Mouse (Mus musculus): ENCODE measurements around the gene Tapbp.

The Tapbp gene

DNA sequence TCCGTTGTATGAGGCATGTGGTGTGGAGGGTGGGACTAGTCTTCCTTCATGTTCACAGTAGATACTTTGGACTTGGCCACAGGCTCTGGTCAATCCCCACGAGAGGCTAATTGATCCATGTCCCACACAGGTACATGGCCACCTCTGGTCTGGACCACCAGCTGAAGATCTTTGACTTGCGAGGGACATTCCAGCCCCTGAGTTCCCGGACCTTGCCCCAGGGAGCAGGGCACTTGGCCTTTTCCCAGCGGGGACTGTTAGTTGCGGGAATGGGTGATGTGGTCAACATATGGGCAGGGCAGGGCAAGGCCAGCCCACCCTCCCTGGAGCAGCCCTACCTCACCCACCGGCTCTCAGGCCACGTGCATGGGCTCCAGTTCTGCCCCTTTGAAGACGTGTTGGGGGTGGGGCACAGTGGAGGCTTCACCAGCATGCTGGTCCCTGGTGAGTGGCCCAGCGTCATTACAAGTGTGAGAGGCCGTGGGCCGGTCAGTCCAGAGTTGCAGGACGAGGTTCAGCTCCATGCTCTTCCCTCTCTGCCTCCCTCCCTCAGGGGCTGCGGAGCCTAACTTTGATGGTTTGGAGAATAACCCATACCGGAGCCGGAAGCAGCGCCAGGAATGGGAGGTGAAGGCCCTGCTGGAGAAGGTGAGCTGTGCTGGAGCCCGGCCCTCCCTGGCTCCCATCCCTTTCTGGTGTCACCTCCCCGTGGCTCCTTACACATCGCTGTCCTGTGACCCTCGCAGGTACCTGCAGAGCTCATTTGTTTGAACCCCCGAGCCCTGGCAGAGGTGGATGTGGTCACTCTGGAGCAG is 32.6 kb downstream of the Tapbp start:
- peak in 1 of 2 experiments; percentile 46 for DNase-seq

DNA sequence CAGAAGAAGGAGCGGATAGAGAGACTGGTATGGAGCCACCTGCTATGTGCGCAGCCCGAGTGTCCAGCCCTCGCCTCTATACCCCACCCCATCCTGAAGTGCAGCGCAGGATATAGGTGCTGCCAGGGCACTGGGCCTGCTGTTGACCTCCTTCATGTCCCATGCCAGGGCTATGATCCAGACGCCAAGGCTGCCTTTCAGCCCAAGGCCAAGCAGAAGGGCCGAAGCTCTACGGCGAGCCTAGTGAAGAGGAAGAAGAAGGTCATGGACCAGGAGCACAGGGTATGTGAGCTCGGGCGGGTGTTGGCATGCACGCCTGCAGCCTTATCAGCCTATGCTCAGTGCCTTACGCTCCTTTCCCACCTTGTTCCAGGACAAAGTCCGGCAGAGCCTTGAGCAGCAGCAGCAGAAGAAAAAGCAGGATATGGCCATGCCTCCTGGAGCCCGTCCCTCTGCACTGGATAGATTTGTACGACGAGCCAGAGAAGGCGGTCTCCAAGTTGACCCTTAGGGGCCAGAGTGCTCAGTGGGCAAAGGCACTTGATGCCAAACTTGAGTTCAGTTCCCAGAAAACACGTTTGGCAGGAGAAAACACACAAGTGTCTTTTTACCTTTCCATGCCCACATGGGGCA is 33.3 kb downstream of the Tapbp start:
- peak in 1 of 2 experiments; percentile 38 for DNase-seq

DNA sequence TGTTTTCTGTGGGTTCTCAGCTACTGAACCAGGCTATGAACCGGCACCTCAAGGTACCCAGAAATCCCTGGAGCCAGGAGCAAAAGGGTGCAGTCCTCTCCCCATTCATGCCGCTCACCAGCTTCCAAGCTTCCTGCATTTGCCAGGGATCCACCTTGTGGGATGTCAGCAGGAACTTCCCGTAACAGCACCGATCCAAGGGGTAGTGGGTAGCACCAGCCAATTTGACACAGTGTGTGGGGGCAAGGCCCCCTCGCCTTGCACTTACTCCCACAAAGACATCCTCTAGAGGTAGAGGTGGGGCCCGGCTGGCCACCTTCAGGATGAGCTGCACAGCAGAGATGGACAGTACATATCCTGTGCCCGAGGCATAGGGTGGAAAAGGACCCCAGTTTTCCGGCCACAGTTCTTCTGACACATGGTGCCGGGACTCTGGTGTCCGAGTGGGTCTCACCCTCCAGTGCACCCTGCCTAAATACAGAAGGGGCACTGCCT is 34.5 kb downstream of the Tapbp start:
- DNase-seq, result peak in 1 of 2 experiments; percentile 40

DNA sequence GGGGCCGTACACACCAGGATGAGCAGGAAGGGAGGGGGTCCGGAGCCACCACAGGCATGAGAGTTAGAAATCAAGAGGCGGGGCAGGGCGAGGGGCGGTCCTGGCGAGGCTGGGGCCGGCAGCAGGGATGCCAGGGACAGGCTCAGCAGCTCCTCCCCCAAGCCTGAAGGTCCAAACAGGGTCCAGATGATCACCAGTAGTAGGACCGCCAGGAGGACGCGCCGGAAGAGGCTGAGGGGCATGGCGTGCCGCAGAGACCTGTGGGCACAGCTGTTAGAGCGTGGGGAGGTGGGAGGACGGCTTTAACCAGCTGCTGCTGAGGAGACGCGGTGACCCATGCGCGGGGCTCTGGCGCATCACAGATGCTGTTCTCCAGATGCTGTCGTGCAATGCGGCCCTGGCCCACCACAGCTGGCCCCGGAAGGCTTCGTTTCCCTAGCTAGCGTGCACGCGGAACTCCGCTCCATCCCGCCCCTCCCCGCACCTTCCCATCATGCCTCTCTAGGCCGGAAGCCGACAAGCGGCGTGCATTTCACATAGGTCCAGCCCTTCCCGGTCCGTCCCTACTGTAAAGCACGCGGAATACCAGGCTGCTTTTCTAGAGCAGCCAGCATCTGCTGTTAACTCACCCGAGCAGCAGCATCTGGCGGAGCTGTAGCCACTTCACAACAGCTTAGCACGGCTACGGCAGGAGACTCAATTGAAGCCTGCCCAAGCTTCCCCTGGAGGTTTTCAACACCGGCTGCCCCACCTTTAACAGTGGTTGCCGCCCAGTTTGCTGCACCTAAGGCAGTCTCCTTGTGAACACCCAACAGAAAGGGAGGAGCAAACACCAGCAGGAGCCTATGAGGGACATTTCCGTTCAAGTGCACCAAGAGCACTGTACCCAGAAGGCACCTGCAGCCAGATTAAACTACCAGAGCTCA is 35.6 kb downstream of the Tapbp start, which contains the start of gene B3galt4:
B3galt4 (minus strand) TSS at position 468 of the 926 bp plus-strand sequence.
- peak; percentile 87 to 90 for DNase-seq

GRCm38 (mm10) chr17:33952015-33952414 is 36.3 kb downstream of the Tapbp start:
- peak in 1 of 2 experiments; percentile 31 for DNase-seq

GRCm38 (mm10) chr17:33952879-33953278 is 37.2 kb downstream of the Tapbp start:
- no peak for DNase-seq

- DNase-seq, result no peak
Observed at GRCm38 (mm10) chr17:33953310-33953709, 37.6 kb downstream of the Tapbp start.

DNA sequence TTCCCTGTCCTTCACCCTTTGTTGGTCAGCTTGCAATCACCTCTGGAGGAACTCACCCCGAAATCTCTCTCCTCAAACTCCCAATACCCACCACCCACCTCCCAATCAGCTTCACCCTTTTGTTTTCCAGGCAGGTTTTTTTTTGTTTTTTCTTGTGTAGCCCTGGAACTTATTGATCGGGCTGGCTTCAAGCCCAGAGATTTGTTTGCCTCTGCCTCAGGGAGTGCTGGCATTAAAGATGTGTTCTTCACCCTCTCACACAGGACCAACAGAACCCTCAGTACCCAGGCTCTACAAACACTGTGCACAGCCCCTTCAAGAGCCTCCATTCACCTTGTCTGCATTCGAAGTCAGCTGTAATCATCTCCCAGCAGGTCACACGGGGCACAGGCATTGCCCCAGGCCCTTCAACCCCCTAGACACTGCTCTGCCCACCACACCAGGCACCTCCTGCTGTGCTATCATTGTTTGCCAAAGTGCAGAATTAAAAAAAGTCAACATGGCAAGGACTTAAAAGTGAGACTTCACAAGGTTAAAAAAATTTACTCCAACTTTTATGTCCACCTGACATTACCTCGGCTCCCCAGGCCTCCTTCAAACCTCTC is 38.4 kb downstream of the Tapbp start:
- no peak for DNase-seq

GRCm38 (mm10) chr17:33954646-33955554 is 39.2 kb downstream of the Tapbp start:
- peak; percentile 19 to 32 for DNase-seq

- peak; percentile 96 for DNase-seq
Observed at GRCm38 (mm10) chr17:33955555-33956214, 40.0 kb downstream of the Tapbp start, which contains the start of the genes Vps52 and Rps18. TSS of gene Vps52 (plus strand) at chr17:33955812. TSS of gene Rps18 (minus strand) at chr17:33956001.

DNA sequence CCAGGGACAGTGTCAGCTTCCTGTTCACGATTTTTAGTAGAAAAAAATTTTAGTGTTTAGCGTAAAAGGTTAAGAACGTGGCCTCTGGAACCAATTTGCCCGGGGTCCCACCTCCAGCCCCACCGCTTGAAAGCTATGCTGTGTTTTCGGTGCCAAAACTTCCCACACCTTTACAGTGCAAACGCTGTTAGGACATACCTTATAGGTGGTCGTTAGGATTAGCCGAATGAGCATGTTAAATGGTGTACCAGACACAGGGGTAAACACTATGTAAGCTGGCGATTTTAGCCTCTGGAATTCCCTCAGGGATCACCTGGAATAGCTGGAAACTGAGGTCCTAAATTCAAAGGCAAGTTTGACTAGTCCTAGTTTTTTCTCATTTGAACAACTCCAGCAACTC is 40.6 kb downstream of the Tapbp start:
- no peak for DNase-seq

DNA sequence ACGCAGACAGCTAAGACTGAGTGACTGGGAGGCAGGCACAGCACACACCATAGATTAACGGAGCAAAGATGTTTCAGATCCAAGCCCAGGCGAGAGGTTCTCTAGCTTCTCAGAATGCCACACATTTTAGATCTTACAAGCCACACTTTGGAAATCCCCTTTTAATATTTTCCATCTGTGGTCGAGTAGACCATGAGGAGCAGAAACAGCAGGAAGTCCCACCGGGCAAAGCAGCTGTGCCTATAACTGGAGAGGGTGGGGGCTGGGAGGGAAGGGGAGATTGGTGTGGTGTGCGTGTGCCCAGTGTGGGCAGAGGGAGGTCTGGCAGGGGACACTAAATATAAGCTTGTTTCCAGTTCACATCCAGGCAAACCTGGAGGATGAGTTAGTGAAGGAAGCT is 41.8 kb downstream of the Tapbp start:
- DNase-seq, result no peak

DNA sequence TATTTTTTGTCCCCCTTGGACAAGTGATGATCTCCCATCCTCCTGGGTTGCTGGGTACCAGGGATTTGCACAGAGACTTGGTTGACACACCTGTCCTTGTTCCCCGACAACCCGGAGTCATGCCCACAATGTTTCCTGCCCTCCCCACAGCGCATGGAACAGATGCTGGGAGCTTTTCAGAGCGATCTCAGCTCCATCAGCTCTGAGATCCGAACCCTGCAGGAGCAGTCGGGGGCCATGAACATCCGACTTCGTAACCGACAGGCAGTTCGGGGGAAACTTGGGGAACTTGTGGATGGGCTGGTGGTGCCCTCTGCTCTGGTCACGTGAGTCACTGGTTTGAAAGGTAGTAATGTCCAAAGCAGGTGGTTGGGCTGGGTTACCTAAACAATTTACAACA is 42.8 kb downstream of the Tapbp start:
- peak in 1 of 2 experiments; percentile 36 for DNase-seq

DNA sequence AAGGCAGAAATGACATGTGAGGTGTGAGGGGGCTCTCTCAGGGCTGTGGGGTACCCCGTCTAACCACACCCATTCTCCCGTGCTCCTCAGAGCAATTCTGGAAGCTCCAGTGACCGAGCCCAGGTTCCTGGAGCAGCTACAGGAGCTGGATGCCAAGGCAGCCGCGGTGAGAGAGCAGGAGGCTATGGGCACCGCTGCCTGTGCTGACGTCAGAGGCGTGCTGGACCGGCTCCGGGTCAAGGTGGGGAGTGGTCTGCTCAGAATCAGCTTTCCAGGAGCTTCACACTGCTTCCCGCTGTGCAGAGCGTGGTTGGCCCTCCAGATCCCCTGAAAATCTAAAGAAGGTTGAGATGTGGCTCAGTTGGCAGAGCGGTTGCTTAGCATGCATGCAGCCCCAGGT is 43.4 kb downstream of the Tapbp start:
- peak in 1 of 2 experiments; percentile 45 for DNase-seq

DNA sequence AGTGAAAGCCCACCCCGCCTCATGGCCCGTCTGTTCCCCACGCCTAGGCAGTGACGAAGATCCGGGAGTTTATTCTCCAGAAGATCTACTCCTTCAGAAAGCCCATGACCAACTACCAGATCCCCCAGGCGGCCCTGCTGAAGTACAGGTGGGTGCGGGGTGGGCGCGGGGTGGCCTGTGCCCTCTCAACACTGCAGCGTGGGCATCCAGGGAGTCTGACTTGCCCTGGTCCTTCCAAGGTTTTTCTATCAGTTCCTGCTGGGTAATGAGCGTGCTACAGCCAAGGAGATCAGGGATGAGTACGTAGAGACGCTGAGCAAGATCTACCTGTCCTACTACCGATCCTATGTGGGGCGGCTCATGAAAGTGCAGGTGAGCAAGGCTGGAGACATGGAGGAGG is 44.2 kb downstream of the Tapbp start:
- peak in 1 of 2 experiments; percentile 30 for DNase-seq

DNA sequence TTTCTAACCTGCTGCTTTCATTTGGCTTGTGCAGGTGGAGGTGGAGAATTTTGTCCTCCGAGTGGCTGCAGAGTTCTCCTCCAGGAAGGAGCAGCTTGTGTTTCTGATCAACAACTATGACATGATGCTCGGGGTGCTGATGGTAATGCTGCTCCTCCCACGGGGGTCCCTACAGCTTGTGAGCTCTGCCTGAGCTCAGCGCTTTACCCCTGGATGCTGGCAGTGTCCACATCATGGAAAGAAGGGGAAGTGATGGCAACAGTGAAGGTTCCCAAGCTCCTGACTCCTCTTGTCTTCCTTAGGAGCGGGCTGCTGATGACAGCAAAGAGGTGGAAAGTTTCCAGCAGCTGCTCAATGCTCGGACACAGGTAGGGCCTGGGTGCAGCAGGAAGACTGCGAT is 47.2 kb downstream of the Tapbp start:
- DNase-seq, result no peak

DNA sequence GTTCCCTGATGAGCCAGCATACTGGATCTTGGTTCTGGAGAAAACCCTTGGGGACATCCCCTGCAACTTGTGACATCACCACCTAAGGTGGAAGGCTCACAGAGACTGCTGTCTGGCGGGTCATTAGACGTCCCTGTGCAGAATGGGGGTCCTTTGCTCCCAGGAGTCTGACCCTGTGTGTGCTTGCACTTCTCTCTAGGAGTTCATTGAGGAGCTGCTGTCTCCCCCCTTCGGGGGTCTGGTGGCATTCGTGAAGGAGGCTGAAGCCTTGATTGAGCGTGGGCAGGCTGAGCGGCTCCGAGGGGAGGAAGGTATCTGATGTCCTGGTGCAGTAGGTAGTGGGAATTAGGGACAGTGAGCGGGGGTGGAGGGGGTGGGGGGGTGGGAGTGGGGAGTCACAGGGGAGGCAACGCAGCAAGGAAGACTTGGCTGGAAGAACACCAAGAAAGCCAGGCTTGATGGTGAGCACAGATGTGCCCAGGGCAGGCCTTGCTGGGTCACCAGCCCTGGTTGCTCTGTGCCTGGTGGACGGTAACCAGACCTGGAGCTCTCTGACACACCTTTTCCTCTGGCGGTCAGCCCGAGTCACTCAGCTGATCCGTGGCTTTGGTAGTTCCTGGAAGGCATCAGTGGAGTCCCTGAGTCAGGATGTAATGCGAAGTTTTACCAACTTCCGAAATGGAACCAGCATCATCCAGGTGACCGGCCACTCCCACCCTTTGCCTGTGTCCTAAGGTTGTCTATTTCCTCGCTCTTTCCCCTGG is 49.6 kb downstream of the Tapbp start:
- DNase-seq, result no peak

DNA sequence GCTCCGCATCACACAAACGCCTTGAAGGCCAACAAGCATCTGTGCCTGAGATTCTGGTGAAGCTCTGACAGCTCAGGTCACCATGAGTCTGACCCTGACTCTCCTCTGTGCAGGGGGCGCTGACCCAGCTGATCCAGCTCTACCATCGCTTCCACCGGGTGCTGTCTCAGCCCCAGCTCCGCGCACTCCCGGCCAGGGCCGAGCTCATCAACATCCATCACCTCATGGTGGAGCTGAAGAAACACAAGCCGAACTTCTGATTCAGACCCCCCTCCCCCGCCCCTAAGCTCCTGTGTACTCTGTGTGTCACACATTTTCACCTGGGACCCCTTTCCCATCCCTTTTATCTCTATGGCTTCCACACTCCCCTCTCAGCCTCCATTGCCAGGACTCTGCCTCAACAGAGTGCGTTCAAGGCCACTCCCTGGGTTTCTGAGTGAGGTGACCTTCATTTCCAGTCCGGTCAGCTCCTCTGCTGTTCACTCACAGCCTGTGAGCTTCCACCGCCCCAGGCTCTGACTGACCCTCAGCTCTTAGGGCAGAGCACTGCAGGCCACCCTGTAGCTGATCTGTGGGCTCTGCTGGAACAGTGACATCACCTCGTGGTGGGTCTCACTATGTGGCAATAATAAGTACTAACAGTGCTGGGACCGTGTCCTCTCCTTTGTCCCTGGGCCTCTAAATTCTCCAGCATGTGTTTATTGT is 50.3 kb downstream of the Tapbp start:
- no peak for DNase-seq

GRCm38 (mm10) chr17:33968489-33968888 is 52.8 kb downstream of the Tapbp start:
- DNase-seq, result peak; percentile 82 to 89

Measured in kidney, postnatal 25 days (tissue).